Mouse (Mus musculus) brown adipose tissue, adult 24 weeks (tissue): Measurements from ENCODE around the gene Mief1. TPM values are rescaled to one million over a fixed set of nuclear protein-coding genes. Genes with fewer than 3 reads are reported as not detected.

Experiments
- H3K27ac ChIP-seq: fragments of 200-500 bp; replicated peaks from 2 replicates; pipeline ENCODE4 v1.5.1; 2012; ENCODE audit warnings: low read depth, mild to moderate bottlenecking, low read length
- H3K4me1 ChIP-seq: fragments of 200-500 bp; 2 replicates; pipeline ENCODE4 v1.6.1; 2012; ENCODE audit warnings: low read length, mixed read lengths; ENCODE audit not compliant: control insufficient read depth, insufficient read depth, insufficient read length
- H3K4me3 ChIP-seq: fragments of 200-500 bp; 2 replicates; pipeline ENCODE4 v1.5.1; 2012; ENCODE audit warnings: low read depth, mild to moderate bottlenecking, low read length, moderate library complexity; ENCODE audit not compliant: insufficient read depth
- polyA plus RNA-seq: library from polyadenylated mRNA; stranded (reverse); fragments of >200 nt; gene quantifications from 2 replicates; pipeline ENCODE4 v1.2.4, GENCODE M21; 2012; ENCODE audit not compliant: missing spikeins, insufficient read depth, insufficient read length

Gene Mief1
- 15.4 and 16.0 TPM in 2 replicates for polyA plus RNA-seq

GRCm38 (mm10) chr15:80233733-80234509 lies at the start of gene Mief1:
Gene Mief1 (plus strand): TSS chr15:80234018.
- peak within 1 kb of the TSS; percentile 66 for H3K27ac ChIP-seq
- peak within 1 kb of the TSS; percentile 82 for H3K4me3 ChIP-seq
- H3K4me1 ChIP-seq: no peaks in the 10 kb centered on the region

GRCm38 (mm10) chr15:80188927-80189326 lies 44.9 kb upstream of the Mief1 start:
- no peak overlapping the region for H3K4me3 ChIP-seq
- no peak overlapping the region for H3K27ac ChIP-seq
- no peaks in the 10 kb centered on the region for H3K4me1 ChIP-seq

- no peak overlapping the region for H3K4me3 ChIP-seq
- no peak overlapping the region for H3K27ac ChIP-seq
- H3K4me1 ChIP-seq: no peaks in the 10 kb centered on the region
These were observed 43.7 kb upstream of the Mief1 start for GRCm38 (mm10) chr15:80190075-80190474.

GRCm38 (mm10) chr15:80191585-80192245 lies 42.1 kb upstream of the Mief1 start:
- H3K27ac ChIP-seq: no peak overlapping the region
- H3K4me3 ChIP-seq: no peak overlapping the region
- H3K4me1 ChIP-seq: no peaks in the 10 kb centered on the region

GRCm38 (mm10) chr15:80192246-80192585 lies 41.6 kb upstream of the Mief1 start:
- H3K27ac ChIP-seq: no peak overlapping the region
- no peaks in the 10 kb centered on the region for H3K4me1 ChIP-seq
- no peak overlapping the region for H3K4me3 ChIP-seq

GRCm38 (mm10) chr15:80192847-80193246 lies 41.0 kb upstream of the Mief1 start:
- H3K4me1 ChIP-seq: no peaks in the 10 kb centered on the region
- H3K27ac ChIP-seq: no peak overlapping the region
- no peak overlapping the region for H3K4me3 ChIP-seq

- Histone ChIP-seq H3K4me3 (no peak overlapping the region), H3K27ac (no peak overlapping the region), H3K4me1 (no peaks in the 10 kb centered on the region)
These were observed 34.3 kb upstream of the Mief1 start for GRCm38 (mm10) chr15:80199556-80199955.

GRCm38 (mm10) chr15:80202111-80202775 lies 31.6 kb upstream of the Mief1 start:
- H3K4me3 ChIP-seq: no peak overlapping the region
- H3K27ac ChIP-seq: no peak overlapping the region
- H3K4me1 ChIP-seq: no peaks in the 10 kb centered on the region

- Histone ChIP-seq H3K27ac (no peak overlapping the region), H3K4me1 (no peaks in the 10 kb centered on the region), H3K4me3 (no peak overlapping the region)
These were observed 30.4 kb upstream of the Mief1 start for GRCm38 (mm10) chr15:80203406-80203805.

GRCm38 (mm10) chr15:80206057-80206565 lies 27.7 kb upstream of the Mief1 start:
- no peak overlapping the region for H3K27ac ChIP-seq
- H3K4me1 ChIP-seq: no peaks in the 10 kb centered on the region
- H3K4me3 ChIP-seq: no peak overlapping the region

GRCm38 (mm10) chr15:80208446-80208845 lies 25.4 kb upstream of the Mief1 start:
- Histone ChIP-seq H3K27ac (no peak overlapping the region), H3K4me1 (no peaks in the 10 kb centered on the region), H3K4me3 (no peak overlapping the region)

GRCm38 (mm10) chr15:80213688-80214087 lies 20.1 kb upstream of the Mief1 start:
- H3K27ac ChIP-seq: no peak overlapping the region
- no peaks in the 10 kb centered on the region for H3K4me1 ChIP-seq
- H3K4me3 ChIP-seq: no peak overlapping the region

- Histone ChIP-seq H3K27ac (no peak overlapping the region), H3K4me3 (no peak overlapping the region), H3K4me1 (no peaks in the 10 kb centered on the region)
These were observed 17.9 kb upstream of the Mief1 start for GRCm38 (mm10) chr15:80215716-80216479.

GRCm38 (mm10) chr15:80216480-80216820 lies 17.4 kb upstream of the Mief1 start:
- Histone ChIP-seq H3K4me1 (no peaks in the 10 kb centered on the region), H3K27ac (no peak overlapping the region), H3K4me3 (no peak overlapping the region)

GRCm38 (mm10) chr15:80217476-80217875 lies 16.3 kb upstream of the Mief1 start:
- Histone ChIP-seq H3K4me3 (no peak overlapping the region), H3K27ac (no peak overlapping the region), H3K4me1 (no peaks in the 10 kb centered on the region)
